Mouse (Mus musculus): ENCODE results near the gene Mtg1.

DNA sequence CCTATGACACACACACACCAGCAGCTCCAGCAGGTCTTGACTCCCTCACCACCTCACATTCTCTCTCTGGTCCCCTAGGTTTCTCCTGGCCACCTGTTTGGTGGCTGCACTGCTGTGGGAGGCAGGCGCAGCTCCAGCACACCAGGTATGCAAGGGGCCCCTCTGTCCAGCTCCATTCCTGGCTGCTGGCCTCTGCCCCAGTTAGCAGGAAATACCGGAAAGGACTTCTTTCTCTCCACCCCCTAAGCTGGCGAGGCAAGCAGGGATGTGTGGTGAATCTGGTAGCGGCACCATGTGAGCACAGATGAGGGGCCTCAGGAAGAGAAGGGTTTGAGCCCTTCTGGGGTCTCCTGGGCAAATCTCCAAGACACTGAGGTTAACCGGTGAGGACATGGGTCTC, 42.4 kb upstream of the Mtg1 start:
- TF ChIP-seq ZC3H11A (IDR thresholded peaks at IDR 0.05; ENCODE audit: borderline replicate concordance, low read depth, low read length) = no peak
- TF ChIP-seq CHD2 (IDR thresholded peaks at IDR 0.05; ENCODE audit: low read depth, low read length) = no peak
- no peak for TF ChIP-seq HCFC1 (IDR thresholded peaks at IDR 0.05; ENCODE audit: borderline replicate concordance, insufficient read depth, low read length)
- no peak for TF ChIP-seq MAFK (IDR thresholded peaks at IDR 0.05; ENCODE audit: insufficient read depth, low read depth, low read length)
- no peak for TF ChIP-seq ZNF384 (IDR thresholded peaks at IDR 0.05; ENCODE audit: low read depth, low read length)

All from ES-E14 (cell line).